Mouse (Mus musculus): ENCODE measurements around the gene Abcc4.

GRCm38 (mm10) chr14:118659230-118659629, 46.8 kb downstream of the Abcc4 start:
- no peak for TF ChIP-seq POLR2A (IDR thresholded peaks at IDR 0.05; ENCODE audit: extremely low read depth, insufficient read depth, low read length)
- no peak for TF ChIP-seq CTCF (IDR thresholded peaks at IDR 0.05; ENCODE audit: extremely low read depth, insufficient read depth, low read length)
